Mouse (Mus musculus) left cerebral cortex, postnatal 4 days (tissue): Measurements from ENCODE around the gene Clcf1. TPM values are rescaled to one million over a fixed set of nuclear protein-coding genes. Genes with fewer than 3 reads are reported as not detected.

Experiments
- DNase-seq: peaks from one replicate; pipeline ENCODE4 v3.0.0-alpha.2; 2022
- intact Hi-C: fragments of 180-260 bp; cut with DNase I; formaldehyde crosslinking; loops from one replicate; pipeline ENCODE4 v1.15.1; 2025
- total RNA-seq, 2 experiments: library from RNA; stranded (reverse); gene quantifications; 2 replicates each; pipeline ENCODE4 v1.2.3; 2021

The Clcf1 gene
- total RNA-seq: 1 to 10 TPM; 1.2 to 1.3 TPM

- intact Hi-C loops: loop anchor here (10.0 kb wide), 1 partner anchor 199 kb away; the partner anchor contains the start of gene Ndufv1
- DNase-seq: no peak
Measured at GRCm38 (mm10) chr19:4214071-4214770, at the start of gene Clcf1, which contains the start of gene AC109138.7. Gene Clcf1, plus strand, starts transcription at chr19:4214238. Gene AC109138.7, plus strand, starts transcription at chr19:4214357.

- intact Hi-C loops: no loop called here
- no peak for DNase-seq
Measured at GRCm38 (mm10) chr19:4164721-4165120, 49.3 kb upstream of the Clcf1 start.

- DNase-seq: peak; percentile 45
- intact Hi-C loops: no loop called here
Measured at GRCm38 (mm10) chr19:4166678-4167476, 47.2 kb upstream of the Clcf1 start.

GRCm38 (mm10) chr19:4169378-4169784 lies 44.7 kb upstream of the Clcf1 start:
- intact Hi-C loops: no loop called here
- peak; percentile 100 for DNase-seq

GRCm38 (mm10) chr19:4169810-4170209 lies 44.2 kb upstream of the Clcf1 start:
- DNase-seq: peak; percentile 64
- intact Hi-C loops: no loop called here

GRCm38 (mm10) chr19:4170723-4171392 lies 43.2 kb upstream of the Clcf1 start:
- intact Hi-C loops: no loop called here
- DNase-seq: no peak

- DNase-seq: peak; percentile 46
- intact Hi-C loops: no loop called here
Measured at GRCm38 (mm10) chr19:4171393-4172290, 42.4 kb upstream of the Clcf1 start.

- DNase-seq: no peak
- intact Hi-C loops: no loop called here
Measured at GRCm38 (mm10) chr19:4172925-4173324, 41.1 kb upstream of the Clcf1 start.

- no peak for DNase-seq
- intact Hi-C loops: no loop called here
Measured at GRCm38 (mm10) chr19:4175368-4175947, 38.6 kb upstream of the Clcf1 start, which contains the start of gene Carns1. Gene Carns1, minus strand, starts transcription at chr19:4175479.

- DNase-seq: no peak
- intact Hi-C loops: no loop called here
Measured at GRCm38 (mm10) chr19:4180411-4180810, 33.6 kb upstream of the Clcf1 start.

- DNase-seq: no peak
- intact Hi-C loops: no loop called here
Measured at GRCm38 (mm10) chr19:4181892-4182291, 32.1 kb upstream of the Clcf1 start.

- intact Hi-C loops: no loop called here
- DNase-seq: no peak
Measured at GRCm38 (mm10) chr19:4183689-4184088, 30.3 kb upstream of the Clcf1 start.

GRCm38 (mm10) chr19:4184976-4185975 lies 28.8 kb upstream of the Clcf1 start:
- intact Hi-C loops: no loop called here
- no peak for DNase-seq

- intact Hi-C loops: no loop called here
- DNase-seq: no peak
Measured at GRCm38 (mm10) chr19:4187303-4187702, 26.7 kb upstream of the Clcf1 start.

GRCm38 (mm10) chr19:4189051-4189620 lies 24.9 kb upstream of the Clcf1 start:
- intact Hi-C loops: no loop called here
- no peak for DNase-seq

GRCm38 (mm10) chr19:4190831-4191334 lies 23.2 kb upstream of the Clcf1 start, which contains the start of gene Tbc1d10c:
Gene Tbc1d10c, minus strand, starts transcription at chr19:4191284.
- DNase-seq: no peak
- intact Hi-C loops: no loop called here

- intact Hi-C loops: no loop called here
- peak; percentile 97 for DNase-seq
Measured at GRCm38 (mm10) chr19:4191528-4192250, 22.3 kb upstream of the Clcf1 start, which contains the start of gene Ppp1ca. Gene Ppp1ca, plus strand, starts transcription at chr19:4192065.
